Mouse (Mus musculus): ENCODE data around the gene Scd3. TPM values are rescaled to one million over a fixed set of nuclear protein-coding genes. Genes with fewer than 3 reads are reported as not detected.

Scd3 gene
- total RNA-seq (2021), result not detected
- long read RNA-seq, experiment 1, result 0 reads
- long read RNA-seq, experiment 2, result 0 reads

- intact Hi-C loops (cut with DNase I), result no loop called here
- no peak for DNase-seq
These were observed at the start of gene Scd3 for GRCm38 (mm10) chr19:44203015-44203564. Scd3 (plus strand) TSS chr19:44203269.

GRCm38 (mm10) chr19:44153781-44154180, 49.3 kb upstream of the Scd3 start:
- no peak for DNase-seq
- intact Hi-C loops (cut with DNase I), result no loop called here

- DNase-seq, result no peak
- intact Hi-C loops (cut with DNase I), result no loop called here
These were observed 46.1 kb upstream of the Scd3 start for GRCm38 (mm10) chr19:44157005-44157404.

- intact Hi-C loops (cut with DNase I), result no loop called here
- DNase-seq, result no peak
These were observed 43.7 kb upstream of the Scd3 start for GRCm38 (mm10) chr19:44159386-44159785.

GRCm38 (mm10) chr19:44161515-44161914, 41.6 kb upstream of the Scd3 start:
- no peak for DNase-seq
- intact Hi-C loops (cut with DNase I), result no loop called here

GRCm38 (mm10) chr19:44174835-44175234, 28.2 kb upstream of the Scd3 start:
- intact Hi-C loops (cut with DNase I), result no loop called here
- DNase-seq, result no peak

- DNase-seq, result no peak
- intact Hi-C loops (cut with DNase I), result no loop called here
These were observed 26.3 kb upstream of the Scd3 start for GRCm38 (mm10) chr19:44176741-44177140.

- intact Hi-C loops (cut with DNase I), result no loop called here
- DNase-seq, result no peak
These were observed 22.6 kb upstream of the Scd3 start for GRCm38 (mm10) chr19:44180502-44180901.

GRCm38 (mm10) chr19:44183968-44184367, 19.1 kb upstream of the Scd3 start:
- intact Hi-C loops (cut with DNase I), result no loop called here
- DNase-seq, result no peak

GRCm38 (mm10) chr19:44189056-44189455, 14.0 kb upstream of the Scd3 start:
- no peak for DNase-seq
- intact Hi-C loops (cut with DNase I), result no loop called here

GRCm38 (mm10) chr19:44192342-44192741, 10.7 kb upstream of the Scd3 start, which contains the start of gene Pkd2l1:
Pkd2l1 (minus strand) TSS chr19:44192442.
- no peak for DNase-seq
- intact Hi-C loops (cut with DNase I), result no loop called here

GRCm38 (mm10) chr19:44193906-44194305, 9.2 kb upstream of the Scd3 start:
- intact Hi-C loops (cut with DNase I), result loop anchor here (2.0 kb wide), 1 partner anchor 101 kb away; no protein-coding TSS in a partner anchor
- DNase-seq, result no peak

GRCm38 (mm10) chr19:44195138-44195537, 7.9 kb upstream of the Scd3 start:
- intact Hi-C loops (cut with DNase I), result loop anchor here (2.0 kb wide), 1 partner anchor 100 kb away; no protein-coding TSS in a partner anchor
- peak; percentile 41 to 45 for DNase-seq

GRCm38 (mm10) chr19:44197053-44197852, 5.8 kb upstream of the Scd3 start:
- intact Hi-C loops (cut with DNase I), result no loop called here

GRCm38 (mm10) chr19:44198494-44198893, 4.6 kb upstream of the Scd3 start:
- no peak for DNase-seq
- intact Hi-C loops (cut with DNase I), result no loop called here

More at GRCm38 (mm10) chr19:44197053-44197852, 5.8 kb upstream of the Scd3 start:
- no peak for DNase-seq

GRCm38 (mm10) chr19:44198964-44199363, 4.1 kb upstream of the Scd3 start:
- intact Hi-C loops (cut with DNase I), result no loop called here

GRCm38 (mm10) chr19:44207079-44207478, 4.0 kb downstream of the Scd3 start:
- no peak for DNase-seq
- intact Hi-C loops (cut with DNase I), result no loop called here

More at GRCm38 (mm10) chr19:44198964-44199363, 4.1 kb upstream of the Scd3 start:
- no peak for DNase-seq

GRCm38 (mm10) chr19:44215255-44215654, 12.2 kb downstream of the Scd3 start:
- no peak for DNase-seq
- intact Hi-C loops (cut with DNase I), result no loop called here

- DNase-seq, result no peak
- intact Hi-C loops (cut with DNase I), result no loop called here
These were observed 15.0 kb downstream of the Scd3 start for GRCm38 (mm10) chr19:44217958-44218525.

- DNase-seq, result no peak
- intact Hi-C loops (cut with DNase I), result no loop called here
These were observed 22.7 kb downstream of the Scd3 start for GRCm38 (mm10) chr19:44225728-44226127.

- no peak for DNase-seq
- intact Hi-C loops (cut with DNase I), result no loop called here
These were observed 26.7 kb downstream of the Scd3 start for GRCm38 (mm10) chr19:44229776-44230175.

All from gastrocnemius, postnatal 36 days (tissue).